Mouse (Mus musculus) adrenal gland (tissue): Measurements from ENCODE around the gene Galp.

Source experiments
- intact Hi-C: fragments of 180-260 bp; cut with DNase I; formaldehyde crosslinking; loops from one replicate; pipeline ENCODE4 v1.15.1; 2025
- long read RNA-seq, 2 experiments: library from polyadenylated mRNA; unstranded; transcript quantifications; one replicate each; pipeline ENCODE4 v2.0.0; 2020; ENCODE audit warnings: borderline replicate concordance in 1 of 2; ENCODE audit not compliant: insufficient replicate concordance in 1 of 2

Galp gene
- long read RNA-seq, experiment 1, result 0 reads
- long read RNA-seq, experiment 2, result 0 reads

DNA sequence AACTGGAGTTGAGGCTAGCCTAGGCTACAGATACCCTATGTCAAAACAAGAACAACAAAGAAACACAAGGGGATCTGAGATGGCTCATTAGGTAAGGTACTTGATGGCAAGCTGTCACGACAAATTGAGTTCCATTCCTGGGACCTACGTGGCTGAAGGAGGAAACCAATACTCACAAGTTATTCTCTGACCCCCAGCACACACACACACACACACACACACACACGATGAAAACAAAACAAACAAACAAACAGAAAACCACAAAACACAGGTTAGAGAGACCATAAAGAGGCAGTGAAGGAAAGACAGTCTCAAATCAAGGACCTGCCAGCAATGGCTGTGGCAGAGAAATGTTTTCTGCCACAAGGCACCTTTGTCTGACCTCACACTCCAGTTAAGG lies at the start of gene Galp:
Galp (plus strand) TSS at position 301 of the 400 bp plus-strand sequence.
- intact Hi-C loops, result no loop called here

DNA sequence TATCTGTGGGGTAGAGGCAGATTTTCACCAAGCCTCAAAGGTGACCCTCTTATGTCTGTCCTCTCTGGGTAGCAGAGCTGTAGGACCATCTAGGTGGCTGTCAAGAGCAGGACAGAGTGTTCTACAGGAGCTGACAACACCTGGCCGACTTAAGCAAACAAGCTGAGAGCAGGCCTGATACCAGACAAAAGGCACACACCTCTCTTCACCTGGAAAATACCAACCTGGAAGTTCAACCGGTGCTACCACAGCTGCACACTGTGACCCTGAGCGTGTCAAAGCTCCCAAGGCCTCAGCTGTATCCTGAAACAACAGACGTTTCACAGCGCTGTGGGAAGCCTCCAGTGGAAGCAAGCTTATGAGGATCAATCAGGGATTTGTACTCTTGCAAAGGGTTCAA lies 49.2 kb upstream of the Galp start:
- intact Hi-C loops, result no loop called here

DNA sequence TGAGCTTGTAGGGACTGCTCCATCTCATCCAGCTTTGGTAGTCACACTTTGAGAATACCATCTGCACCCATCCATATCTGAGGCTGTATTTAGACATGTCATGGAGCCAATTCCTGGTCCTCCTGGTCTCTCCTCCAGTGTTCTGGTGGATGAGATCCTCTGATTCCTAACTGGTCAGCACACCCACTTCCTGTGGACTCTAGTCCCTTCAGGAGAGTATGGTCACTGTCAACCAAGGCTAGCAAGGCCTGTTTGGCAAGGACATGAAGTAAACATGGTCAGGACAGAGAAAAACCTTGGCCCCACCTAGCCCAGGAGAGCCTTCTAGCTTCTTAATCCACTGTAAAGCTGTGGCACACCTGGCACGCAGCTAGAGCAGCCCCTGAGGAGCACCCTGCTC lies 45.6 kb upstream of the Galp start:
- intact Hi-C loops, result no loop called here

DNA sequence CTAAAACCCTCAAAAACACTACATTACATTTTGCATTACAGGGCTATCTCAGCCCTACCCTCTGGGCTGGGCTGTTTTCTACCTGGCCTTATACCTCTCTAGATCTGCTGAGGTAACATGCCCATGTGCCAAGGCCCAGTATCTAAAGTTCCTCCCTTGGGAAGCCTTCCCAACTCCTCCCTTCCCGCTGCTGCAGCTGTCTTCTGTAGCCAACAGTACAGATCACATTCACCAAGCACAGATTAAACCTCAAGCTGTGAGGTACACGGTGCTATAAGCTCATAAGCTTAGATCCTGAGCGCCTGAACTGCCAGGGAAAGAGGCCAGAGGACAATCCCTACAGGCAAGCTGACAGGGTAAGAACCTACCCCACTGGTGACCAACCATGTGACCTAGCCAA lies 44.9 kb upstream of the Galp start:
- intact Hi-C loops, result no loop called here

DNA sequence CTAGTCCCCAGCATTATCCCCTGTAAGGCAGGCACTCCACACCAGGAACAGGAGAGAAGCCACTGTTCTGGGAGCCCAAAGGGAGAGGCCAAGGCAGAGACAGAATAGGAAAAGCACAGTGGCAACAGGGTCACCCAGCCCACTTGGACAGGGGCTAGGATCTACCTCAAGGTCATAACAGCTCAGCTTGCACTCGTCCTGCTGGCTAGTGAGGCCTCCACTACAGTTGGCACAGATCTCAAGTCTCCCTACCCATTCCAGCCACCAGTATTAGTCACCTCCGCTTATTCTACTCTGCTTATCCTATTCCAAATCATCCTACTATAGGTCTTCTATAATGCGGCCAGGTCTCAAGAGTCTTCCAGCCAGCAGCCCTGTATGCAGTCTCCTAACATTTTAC lies 43.8 kb upstream of the Galp start:
- intact Hi-C loops, result no loop called here

DNA sequence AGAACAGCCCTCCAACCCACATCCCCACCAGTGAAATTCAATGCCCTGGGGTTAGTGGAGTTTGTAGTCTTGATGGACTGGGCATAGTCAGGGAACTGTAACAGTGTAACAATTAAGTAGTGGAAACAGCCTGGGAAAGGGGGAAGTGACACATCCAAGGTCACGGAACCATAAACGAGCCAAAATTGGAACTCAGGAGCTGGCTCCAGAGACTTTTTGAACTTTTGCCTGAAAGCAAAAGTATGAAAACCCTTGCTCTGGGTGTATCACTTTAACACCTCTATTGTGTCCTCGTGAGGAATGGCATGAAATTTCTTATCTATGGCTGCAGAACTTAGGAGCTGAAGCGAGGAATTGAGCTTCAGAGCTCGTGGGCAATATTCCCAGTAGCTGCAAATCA lies 42.7 kb upstream of the Galp start:
- intact Hi-C loops, result no loop called here

DNA sequence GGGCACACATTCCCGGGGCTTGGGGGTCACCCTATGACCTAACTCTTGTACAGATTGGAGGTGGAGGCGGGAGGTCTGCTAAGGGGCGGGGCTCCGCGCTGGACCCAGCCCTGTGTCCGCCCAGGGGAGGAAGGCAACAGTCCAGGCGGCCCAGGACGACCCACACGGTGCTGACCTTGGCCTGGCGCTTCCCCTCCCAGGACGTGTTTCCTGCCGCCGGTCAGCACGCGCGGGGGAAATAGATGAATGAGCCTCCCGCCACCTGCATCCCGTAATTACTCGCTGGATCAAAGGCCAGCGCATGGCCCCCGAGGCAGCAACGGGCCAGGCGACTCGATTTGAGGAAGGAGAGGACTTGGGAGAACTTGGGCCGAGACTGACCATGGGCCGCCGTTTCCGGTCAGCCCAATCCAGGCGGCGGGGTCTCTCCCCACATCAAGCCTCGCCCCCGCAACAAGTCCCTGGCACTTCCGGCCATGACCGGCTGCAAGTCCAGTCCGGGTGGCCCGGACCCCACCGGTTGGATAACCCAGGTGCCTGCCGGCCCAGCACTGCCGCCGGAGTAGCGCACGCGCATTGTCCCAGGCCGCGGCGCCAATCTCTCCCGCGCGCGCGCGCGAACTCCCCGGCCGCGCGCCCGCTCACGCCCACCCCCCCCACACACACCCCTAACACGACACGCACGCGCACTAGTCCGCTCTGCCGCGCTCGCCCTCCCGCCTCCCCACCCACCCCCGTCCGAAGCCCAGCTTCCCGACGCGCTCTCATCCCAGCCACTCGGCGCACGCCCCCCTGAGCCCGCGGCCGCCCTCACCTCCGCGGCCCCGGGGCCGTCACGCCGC lies 41.6 kb upstream of the Galp start:
- intact Hi-C loops, result no loop called here

DNA sequence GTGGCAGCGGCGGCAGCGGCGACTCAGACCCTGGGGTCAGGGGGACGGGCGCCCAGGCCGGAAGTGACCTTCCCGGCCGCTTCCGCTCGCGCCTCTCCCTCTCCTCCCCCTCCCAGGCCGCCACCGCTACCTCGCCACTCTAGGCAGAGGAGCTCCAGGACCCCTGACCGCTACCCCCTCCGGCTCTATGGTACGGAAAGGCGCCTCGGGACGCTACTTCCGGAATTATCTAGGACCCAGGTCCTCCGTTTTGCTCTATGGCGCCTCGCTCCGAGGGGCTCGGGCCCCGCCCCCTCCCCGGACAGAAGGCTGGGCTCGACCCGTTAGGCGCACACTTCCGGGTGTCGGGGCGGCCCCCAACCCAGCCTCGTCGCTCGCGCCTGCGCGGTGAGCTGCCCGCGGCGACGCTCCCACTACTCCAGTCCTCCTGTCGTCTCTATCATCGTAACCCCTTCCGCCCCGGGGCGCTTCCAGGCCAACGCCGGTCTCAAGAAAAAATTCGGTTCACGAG lies 40.9 kb upstream of the Galp start, which contains the start of gene Zfp787:
Zfp787 (minus strand) TSS at position 97 of the 511 bp plus-strand sequence.
- intact Hi-C loops, result no loop called here

DNA sequence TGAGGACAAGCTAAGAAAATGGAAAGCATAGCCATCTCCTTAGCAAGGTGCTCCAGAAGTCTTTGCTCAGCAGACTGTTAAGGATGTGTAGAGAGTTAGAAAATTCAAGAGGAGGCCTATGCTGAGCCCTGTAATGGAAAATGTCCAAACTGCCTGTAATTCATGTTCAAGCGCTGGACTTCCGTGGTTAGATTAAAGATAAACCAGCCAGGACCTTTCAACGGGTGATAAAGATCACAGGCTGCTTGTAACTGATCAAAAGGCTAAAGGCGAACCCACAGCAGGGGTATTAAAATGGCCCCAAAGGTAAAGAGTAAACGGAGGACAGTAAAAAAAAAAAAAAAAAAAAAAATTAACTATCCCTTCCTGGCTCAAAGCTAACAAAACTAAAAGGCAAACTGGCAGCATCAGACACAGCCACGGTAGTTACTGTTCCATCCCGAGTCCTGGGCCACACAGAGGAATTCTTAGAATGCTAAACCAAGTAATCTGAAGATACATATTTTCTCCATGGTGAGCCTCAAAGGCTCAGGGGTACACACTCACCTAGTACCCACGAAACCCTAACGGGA lies 39.9 kb upstream of the Galp start:
- intact Hi-C loops, result no loop called here

DNA sequence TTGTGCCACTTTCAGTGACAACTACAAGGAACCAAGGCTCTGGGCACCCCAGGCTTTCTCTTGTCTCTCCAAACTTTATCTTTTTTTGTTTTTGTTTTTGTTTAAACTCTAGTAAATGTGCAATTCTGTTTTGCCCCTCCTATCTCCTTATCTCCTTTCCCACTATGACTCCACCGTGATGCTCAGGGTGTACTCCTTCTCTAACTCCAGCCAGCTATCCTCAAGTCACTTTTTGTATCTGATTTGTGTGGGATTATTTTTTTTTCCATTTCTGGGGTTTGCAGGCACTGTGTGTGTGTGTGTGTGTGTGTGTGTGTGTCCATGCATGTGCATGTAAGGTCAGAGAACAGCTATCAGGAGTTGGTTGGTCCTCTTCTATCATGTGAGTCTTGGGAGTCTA lies 39.4 kb upstream of the Galp start:
- intact Hi-C loops, result no loop called here

DNA sequence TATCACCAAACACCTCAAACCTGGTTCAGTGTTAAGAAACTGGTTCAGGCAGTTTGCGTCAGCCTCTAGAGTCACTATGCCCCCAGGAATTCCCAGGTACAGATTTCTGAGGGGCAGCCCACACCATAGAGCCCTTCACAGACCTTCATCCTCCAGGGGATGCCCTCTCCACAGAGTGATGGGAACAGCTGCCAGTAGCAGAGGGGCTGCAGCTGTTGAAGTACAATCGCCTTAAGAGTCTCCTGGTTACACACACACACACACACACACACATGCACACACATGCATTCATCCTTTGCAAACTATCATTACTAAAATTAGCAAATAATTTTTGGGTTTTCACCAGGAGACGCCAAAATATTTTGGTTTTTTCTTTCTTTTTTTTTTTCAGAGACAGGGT lies 37.3 kb upstream of the Galp start:
- intact Hi-C loops, result no loop called here

DNA sequence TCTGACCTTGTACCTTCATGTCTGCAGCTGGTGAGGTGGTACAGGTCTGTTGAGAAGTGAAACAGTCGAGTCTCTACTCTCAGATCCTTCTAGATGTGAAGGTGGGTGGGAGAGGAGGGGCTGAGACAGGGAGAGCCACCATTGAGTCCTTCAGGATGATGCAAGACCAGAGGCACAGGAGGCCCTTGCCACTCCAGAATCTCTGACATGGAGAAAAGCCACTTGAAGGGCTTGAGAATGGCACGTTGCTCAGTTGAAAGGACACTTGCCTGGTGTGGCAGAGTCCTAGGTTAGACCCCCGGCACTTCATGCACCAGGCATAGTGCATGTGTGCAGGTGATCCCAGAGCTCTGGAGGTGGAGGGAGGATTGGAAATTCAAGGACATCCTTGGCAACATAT lies 35.3 kb upstream of the Galp start:
- intact Hi-C loops, result no loop called here

DNA sequence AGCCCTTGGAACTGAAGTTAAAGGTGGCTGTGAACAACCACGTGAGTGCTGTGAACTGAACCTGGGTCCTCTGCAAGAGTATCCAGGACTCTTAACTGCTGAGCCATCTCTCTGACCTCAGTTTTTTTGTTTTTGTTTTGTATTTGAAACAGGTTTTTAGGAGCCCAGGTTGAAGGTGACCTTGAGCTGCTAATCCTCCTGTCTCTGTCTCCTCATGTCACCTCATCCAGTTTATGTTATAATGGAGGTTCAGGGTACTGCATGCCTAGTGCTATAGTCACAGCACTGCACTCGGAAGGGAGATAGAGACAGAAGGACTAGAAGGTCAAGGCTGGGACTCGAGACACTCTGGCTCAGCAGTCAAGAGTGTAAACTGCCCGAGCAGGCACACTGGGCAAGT lies 34.7 kb upstream of the Galp start:
- intact Hi-C loops, result no loop called here

DNA sequence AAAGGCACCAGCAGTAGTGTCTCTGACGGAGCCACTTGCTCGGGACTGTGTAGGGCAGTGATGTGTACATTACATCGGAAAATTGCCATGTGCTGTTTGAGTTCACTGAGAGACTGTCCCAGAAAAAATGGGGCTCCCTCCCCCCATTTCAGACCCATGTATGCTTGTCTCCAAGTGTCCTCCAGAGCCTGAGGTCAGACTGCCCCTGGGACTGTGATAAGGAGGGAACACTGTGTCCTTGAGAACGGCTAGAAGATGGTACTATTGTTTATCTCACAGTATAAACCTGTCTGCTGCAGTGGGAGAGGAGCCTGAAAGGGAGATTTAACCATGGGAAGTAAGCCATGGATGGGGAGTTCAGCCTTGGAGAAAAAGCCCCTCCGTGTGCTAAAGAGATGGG lies 32.2 kb upstream of the Galp start:
- intact Hi-C loops, result no loop called here

DNA sequence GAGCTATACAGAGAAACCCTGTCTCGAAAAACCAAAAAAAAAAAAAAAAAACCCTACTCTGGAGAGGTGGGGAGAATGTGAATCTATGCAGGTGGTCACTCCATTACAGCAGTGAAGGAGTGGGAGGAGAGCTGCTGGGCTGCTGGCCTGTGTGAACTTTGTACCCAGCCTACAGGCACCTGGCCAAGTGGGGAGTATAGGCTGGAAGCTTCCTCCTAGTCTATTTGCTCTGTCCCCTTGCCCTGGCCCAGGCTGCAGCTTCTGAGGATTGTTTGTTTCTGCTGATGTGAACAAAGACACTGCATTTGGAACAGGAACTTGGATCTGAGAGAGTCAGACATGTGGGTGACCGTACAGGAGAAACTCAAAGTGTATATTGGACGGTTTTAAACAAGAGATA lies 27.5 kb upstream of the Galp start:
- intact Hi-C loops, result no loop called here

DNA sequence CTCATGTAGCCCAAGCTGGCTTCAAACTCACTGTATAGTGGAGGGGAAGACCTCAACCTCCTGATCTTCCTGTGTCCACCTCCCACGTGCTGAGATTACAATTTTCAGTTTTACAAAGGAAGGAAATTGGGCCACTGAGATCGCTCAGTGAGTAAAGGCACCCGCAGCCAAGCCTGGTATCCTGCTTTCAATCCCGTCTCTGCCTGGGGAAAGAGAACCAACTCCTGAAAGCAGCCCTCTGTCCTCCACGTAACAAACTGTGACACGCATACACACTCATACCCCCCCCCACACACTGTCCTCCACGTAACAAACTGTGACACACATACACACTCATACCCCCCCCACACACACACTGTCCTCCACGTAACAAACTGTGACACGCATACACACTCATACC lies 26.5 kb upstream of the Galp start:
- intact Hi-C loops, result no loop called here

DNA sequence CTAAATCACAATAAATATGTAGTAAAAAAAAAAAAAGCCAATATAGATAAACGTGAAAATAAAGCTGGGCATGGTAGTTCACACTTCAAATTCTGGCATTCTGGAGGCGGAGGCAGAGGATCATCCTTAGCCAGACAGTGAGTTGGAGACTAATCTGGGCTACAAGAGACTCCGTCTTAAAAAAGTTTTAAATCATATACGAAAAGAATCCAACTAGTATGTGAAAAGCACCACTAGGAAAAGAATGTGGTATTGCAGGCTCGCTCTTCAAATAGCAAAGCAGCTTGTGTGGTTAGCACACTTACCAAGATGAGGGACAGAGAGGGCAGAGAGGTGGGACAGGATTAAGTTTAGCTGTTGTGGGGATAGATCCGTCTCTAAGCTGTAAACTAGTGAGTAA lies 26.0 kb upstream of the Galp start:
- intact Hi-C loops, result no loop called here

DNA sequence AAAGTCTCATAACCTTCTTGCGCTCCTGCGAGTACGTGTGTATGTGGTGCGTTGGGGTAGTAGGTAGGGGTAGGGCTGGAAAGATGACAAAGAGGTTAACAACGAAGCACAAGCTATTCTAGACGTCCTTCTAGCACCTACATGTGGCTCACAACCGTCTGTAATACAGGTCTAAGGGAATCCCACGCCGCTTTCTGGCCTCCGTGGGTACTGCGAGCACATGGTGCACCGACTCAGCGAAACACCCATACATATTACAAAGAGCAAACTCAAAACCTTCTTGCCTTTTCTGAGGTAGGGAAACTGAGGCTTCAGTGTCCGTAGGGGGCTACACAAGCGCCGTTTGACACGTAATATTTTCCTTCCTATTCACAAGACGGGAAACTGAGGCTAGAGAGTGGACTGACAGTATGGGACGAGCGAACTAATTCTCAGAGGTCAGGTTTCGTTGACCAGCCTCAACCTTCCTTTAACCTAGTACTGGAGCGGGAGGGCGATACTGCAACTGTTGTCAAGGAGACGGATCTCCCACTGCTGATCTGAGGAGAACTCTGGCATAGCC lies 25.4 kb upstream of the Galp start:
- intact Hi-C loops, result no loop called here

DNA sequence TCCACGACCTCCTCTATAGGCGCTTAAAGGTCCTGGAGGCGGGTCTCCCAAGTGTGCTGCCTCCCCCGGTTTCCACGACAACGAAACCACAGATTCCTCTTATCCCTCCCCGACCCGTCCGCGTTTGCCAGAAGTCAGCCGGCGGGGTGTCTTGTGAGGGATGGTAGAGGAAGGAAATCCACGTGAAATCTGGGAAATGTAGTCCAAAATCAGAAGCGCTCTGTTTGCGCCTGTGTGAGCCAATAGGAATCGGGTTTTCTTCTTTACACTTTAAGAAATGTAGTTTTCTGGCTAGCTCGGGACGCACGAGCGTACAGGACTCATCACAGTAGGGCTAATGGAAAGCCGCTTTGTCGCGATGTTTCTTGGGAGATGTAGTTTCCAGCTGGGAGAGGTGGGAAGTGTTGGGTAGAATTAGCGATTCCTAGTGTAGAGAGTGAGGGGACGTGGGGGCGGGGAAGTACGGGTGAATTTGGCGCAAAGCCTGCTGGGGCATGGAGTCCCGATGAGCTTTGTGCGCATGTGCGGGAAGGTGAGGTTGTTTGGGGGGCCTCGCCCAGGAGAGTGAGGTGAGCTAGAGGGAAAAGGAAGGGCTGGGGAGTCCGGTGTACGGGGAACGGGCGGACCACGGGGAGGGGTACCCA lies 24.8 kb upstream of the Galp start, which contains the start of gene Zfp444:
Zfp444 (plus strand) TSS at position 221 of the 644 bp plus-strand sequence.
- intact Hi-C loops, result no loop called here

DNA sequence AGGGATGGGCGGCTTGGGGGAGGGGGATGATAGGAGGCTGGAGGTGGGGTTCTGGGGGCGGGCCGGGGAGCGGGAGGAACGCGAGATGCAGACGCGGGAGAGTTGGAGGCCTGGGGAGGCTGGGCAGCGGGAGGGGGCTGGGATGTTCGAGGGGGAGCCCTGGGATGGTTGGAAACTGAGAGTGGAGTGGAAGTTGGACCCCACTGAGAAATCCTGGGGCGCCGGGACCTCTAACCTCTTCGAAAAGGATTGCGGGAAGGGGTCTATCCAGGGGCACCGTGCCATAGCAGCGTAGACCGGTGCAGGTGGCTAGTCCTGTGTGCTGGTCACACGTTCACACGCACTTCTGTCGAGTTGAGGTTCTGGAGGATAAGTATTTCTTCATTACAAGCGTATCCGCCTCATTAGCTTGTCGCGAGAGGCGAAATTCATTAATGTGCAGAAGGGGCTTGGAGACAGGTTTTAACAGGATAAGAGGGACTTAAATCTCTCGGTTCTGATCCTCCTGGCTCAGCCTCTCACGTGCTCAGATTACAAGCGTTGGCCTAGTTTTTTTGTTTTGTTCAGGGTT lies 24.1 kb upstream of the Galp start:
- intact Hi-C loops, result no loop called here

DNA sequence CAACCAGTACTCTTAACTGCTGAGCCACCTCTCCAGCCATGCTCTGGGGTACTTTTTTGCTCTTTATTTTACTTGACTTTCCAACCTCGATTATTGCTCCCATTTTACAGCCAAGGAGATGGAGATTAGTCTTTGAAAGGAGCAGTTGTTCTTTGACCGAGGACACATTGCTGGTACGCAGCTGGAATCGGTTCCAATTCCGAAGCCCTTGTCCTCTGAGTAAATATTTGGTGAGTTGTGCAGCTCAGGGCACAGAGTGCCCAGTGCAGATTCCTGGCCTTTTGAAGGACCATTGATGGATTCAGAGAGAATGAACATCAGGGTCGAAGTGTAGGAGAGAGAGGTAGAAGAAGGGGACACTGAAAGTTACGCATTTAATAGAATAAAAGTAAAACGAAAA lies 23.0 kb upstream of the Galp start:
- intact Hi-C loops, result loop anchor here (2.0 kb wide), 1 partner anchor 47 kb away; no protein-coding TSS in a partner anchor
